Mouse (Mus musculus): ENCODE measurements at regions not wholly inside any gene's neighbourhood (a gene's known extent, or its start where the extent isn't known, plus 50 kb on each side); places are given as distances from the start of the nearest gene placed in this dataset.
"Not testable (repeated sequence)": the region's sequence is repeated elsewhere in the genome, so short reads cannot be mapped to it uniquely, and the experiment has no call there.

- DNase-seq (ENCODE audit: low spot score in 2 of 2), result no peak
Observed at GRCm38 (mm10) chr9:41457003-41457402, 295.5 kb upstream of the Ubash3b start.

DNA sequence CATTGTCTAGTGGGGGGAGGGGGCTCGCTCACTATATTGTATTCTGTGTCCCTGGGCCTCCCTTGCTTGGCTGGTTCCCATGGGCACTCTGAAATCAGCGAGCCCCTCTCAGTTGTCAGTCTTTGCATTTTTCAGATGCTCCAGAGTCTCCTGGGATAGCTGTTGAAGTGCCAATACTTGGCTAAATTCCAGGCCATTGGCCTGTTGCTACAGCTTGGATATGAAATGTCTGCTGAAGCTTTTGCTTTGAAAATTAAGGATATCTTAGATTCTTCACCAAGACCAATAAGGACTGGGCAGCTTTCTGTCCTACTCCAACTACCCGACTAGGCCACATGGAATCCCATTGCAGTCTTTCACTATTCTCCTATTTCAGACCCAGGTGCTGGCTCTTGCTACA lies 290.2 kb upstream of the Ubash3b start:
- no peak for DNase-seq (ENCODE audit: low spot score in 2 of 2)

- no peak for DNase-seq (ENCODE audit: low spot score in 2 of 2)
Observed at GRCm38 (mm10) chr9:41449233-41449632, 287.7 kb upstream of the Ubash3b start.

DNA sequence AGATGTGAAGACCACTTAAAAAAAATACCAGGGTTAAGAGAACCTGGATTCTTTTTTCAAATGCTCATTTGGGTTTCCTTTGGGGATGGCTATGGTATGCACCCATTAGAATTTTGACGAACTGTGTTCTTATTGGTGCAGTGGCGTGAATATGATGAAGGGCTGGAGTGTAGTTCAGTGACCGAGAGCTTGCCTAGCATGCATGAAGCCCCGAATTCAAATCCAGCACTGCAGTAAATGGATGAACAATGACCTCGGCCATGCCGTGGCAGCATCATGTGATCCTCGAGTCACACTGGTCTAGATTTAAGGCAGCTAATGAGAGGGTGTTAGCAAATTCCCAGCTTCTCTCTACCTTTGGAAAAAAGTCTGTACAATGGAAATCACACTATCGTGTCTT lies 286.4 kb upstream of the Ubash3b start:
- DNase-seq (ENCODE audit: low spot score in 2 of 2), result no peak

- no peak for DNase-seq (ENCODE audit: low spot score in 2 of 2)
Observed at GRCm38 (mm10) chr9:41447211-41447875, 285.8 kb upstream of the Ubash3b start.

GRCm38 (mm10) chr9:41446431-41447203 lies 285.1 kb upstream of the Ubash3b start:
- DNase-seq (ENCODE audit: low spot score in 2 of 2), result no peak

- DNase-seq (ENCODE audit: low spot score in 2 of 2), result no peak
Observed at GRCm38 (mm10) chr9:41442418-41442817, 280.9 kb upstream of the Ubash3b start.

- DNase-seq (ENCODE audit: low spot score in 2 of 2), result no peak
Observed at GRCm38 (mm10) chr9:41439979-41440378, 278.5 kb upstream of the Ubash3b start.

DNA sequence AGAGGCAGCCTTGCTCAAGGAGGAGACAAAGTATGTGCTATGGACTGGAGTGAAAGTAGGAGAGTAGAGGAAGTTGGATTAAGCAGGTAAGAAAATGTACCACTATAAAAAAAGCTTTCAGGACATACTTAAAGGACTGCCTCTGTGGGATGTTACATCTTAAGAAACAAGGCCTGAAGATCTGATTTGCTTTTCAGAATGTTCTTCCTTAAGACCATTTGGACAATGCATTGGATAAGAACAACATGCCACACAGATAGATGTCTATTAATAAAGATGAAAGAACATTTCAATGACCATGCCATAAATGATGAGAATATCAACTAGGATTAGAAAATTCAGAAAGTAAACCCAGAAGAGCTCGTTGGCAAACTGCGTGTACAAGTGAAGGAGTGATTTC lies 276.6 kb upstream of the Ubash3b start:
- DNase-seq (ENCODE audit: low spot score in 2 of 2), result no peak

DNA sequence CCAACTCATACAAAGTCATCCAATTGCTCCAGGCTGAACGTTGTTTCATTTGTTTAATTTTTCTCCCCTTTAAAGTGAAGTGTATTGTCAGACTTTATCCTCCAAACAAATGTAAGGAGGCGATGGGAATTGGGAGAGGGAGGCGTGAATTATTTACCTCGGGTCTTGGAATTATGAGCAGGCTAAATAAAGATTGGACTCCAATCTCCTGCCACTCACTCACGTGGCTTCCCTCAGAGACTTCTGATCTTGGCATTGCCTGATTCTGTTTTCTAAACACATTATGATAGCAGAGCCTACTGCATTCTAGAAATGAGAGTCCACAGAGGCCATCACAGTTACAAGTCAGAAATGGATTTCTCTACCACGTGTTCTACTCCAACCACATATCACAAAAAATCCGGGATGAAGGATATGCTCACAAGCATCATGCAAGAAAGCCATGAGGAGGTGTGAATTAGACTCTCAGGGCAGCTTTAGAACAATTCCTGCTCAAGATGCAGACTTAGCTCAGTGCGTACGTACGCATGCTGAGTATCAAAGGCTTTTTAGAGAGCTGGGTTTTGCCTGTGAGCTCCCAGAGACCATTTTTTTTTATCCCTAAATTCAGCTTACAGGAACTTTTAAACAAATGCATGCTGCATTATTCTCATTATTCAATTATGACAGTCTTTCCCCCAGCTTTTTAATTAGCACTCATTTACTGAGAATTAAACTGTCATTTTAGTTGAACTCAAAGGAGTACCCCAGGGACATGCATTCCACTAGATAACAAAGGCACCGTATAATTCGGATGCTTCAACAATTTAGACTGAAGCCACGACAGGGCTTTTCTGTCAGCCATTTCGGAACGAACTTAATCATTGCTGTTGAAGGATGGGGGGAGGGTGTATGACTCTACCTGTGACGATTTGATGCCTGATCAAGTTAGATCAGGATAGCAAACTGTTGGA lies 269.2 kb upstream of the Ubash3b start:
- DNase-seq (ENCODE audit: low spot score in 2 of 2), result no peak

- no peak for DNase-seq (ENCODE audit: low spot score in 2 of 2)
Observed at GRCm38 (mm10) chr9:41429711-41430390, 268.4 kb upstream of the Ubash3b start.

DNA sequence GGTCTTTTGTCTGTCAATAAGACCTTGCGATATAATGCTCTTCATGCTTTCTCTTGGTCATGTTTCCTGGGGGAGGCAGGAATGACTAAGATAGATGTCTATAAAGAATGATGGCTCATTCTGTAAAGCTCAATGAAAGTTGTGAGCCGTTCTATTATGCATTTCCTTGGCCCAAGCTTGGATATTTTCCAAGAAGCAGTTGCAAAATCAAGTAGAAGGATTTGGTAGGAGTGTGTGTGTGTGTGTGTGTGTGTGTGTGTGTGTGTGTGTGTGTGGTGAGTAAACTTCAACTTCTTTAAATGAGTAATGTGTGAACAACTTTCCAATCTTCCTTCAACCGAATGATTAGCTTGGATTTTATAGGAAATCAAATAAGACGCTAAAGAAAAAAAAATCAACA lies 267.7 kb upstream of the Ubash3b start:
- no peak for DNase-seq (ENCODE audit: low spot score in 2 of 2)

DNA sequence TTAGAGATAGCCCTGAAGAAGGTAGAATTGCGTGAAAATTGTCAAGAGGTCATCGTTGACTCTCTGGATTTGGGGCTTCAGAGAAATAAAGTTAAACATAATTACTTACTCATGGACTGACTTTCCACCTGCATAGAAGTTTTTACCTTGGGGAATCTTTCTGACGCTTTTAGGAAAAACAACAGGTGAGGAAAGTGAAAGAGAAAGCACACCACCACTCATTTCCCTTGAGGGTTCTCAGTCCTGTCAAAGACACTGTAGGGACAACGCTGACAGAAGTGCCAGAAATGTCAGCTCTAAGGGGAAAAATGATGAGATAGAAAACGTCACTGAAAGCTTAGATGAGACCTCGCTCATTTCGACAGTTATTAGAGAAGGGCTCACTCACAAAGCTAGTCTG lies 265.2 kb upstream of the Ubash3b start:
- no peak for DNase-seq (ENCODE audit: low spot score in 2 of 2)

DNA sequence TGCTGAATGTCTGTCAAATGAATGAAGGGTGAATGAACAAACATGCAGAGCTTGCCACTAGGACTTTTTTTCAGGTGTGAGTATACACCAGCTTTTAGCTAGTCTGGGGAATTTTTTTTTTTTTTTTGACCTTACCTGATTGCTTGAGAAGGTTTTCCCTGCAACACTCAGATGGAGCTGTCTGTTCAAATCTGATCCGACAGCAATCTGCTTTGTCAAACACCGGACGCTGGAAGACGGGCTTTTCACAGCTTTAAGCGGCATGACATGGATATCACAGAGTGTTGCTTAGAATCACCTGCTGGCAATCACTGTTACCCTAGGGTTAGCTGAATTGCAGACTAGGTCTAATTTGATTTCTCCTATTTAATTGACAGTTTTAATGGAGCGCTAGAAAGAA lies 263.7 kb upstream of the Ubash3b start:
- DNase-seq (ENCODE audit: low spot score in 2 of 2), result no peak

- no peak for DNase-seq (ENCODE audit: low spot score in 2 of 2)
Observed at GRCm38 (mm10) chr9:41413791-41414190, 252.3 kb upstream of the Ubash3b start.

GRCm38 (mm10) chr9:41413091-41413490 lies 251.6 kb upstream of the Ubash3b start:
- DNase-seq (ENCODE audit: low spot score in 2 of 2), result not testable (repeated sequence)

- no peak for DNase-seq (ENCODE audit: low spot score in 2 of 2)
Observed at GRCm38 (mm10) chr9:41412174-41412757, 250.8 kb upstream of the Ubash3b start.

GRCm38 (mm10) chr9:41408301-41408700 lies 246.8 kb upstream of the Ubash3b start:
- DNase-seq (ENCODE audit: low spot score in 2 of 2), result no peak

DNA sequence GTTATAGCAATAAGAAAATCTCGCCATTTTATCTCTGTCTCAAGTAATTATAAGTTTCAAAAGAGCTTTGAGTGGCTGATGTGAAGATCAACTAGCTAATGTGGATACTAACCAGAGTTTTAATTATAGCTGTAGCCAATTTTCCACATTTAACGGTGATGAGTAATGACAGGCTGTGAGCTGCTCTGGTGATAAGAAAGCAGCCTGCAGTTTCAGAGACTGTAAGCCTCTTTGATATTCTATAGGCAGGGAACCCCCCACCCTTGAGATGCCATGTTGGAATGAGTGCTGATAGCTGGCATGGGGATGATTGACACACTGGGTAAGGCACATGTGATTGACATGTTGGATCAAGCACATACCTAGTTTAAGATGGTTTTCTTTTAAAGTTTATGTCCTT lies 245.6 kb upstream of the Ubash3b start:
- no peak for DNase-seq (ENCODE audit: low spot score in 2 of 2)

GRCm38 (mm10) chr9:41402942-41403341 lies 241.4 kb upstream of the Ubash3b start:
- no peak for DNase-seq (ENCODE audit: low spot score in 2 of 2)

DNA sequence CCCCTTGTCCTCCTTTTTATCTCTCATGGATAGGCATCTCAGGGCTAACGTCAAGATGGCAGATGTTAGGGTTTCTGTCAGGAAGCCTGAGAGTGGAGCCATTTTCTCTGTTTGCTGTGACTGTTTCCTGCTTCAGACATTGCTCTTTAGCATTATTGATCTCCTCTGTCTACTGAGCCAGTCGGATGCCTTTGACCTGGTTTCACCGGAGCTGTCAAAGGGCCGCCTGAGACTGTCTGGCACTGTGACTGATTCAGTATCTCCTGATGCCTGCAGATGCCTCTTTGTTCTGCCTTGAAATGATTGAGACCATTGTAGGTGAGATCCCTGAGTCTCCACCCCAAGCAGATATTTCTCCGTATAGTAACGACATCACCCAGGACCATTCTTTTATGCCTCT lies 239.5 kb upstream of the Ubash3b start:
- DNase-seq (ENCODE audit: low spot score in 2 of 2), result no peak
